Mouse (Mus musculus) cerebellum, postnatal 14 days (tissue): ENCODE measurements around the gene Il1rap.

ENCODE experiments used
- DNase-seq, 2 experiments: peaks; one replicate each; pipeline ENCODE4 v3.0.0; 2021; ENCODE audit warnings: mixed read lengths in 2 of 2

Gene Il1rap

DNA sequence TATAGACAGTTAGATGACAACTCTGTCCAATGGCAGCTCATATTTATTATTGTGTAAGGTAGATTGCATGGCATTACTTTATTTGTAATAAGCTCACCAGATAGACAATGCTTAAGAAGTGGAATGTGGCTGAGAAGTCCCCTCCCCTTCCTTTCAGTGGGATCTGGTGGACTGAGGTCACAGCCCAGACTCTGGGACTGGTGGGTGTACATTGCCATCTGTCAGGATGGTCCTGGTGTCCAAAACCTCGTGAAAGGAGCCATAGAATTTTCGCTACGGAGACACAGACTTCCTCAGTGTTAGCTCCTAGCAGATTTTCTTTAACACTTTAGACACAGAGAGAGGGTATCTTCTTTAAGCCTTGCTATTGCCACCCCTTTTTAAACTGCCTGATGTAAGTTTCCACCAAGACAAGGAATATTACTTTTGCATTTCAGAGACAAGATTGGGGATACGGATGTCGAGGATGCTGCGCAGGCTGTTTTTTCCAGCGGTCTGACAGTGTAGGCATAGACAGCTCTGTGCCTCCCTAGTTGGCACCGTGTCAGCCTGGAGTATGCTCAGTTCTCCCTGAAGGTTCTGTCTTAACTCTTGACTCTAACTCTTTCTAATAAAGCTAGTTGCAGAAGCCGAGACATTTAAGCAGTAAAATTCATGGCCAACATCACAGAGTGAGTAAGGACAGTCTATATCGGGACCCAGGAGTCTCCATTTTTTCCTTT lies 31.2 kb downstream of the Il1rap start:
- DNase-seq: peak; percentile 60 to 69

GRCm38 (mm10) chr16:26623141-26623540 lies 41.6 kb downstream of the Il1rap start:
- DNase-seq: no peak

- DNase-seq: no peak
Measured at GRCm38 (mm10) chr16:26626065-26626464, 44.6 kb downstream of the Il1rap start.

DNA sequence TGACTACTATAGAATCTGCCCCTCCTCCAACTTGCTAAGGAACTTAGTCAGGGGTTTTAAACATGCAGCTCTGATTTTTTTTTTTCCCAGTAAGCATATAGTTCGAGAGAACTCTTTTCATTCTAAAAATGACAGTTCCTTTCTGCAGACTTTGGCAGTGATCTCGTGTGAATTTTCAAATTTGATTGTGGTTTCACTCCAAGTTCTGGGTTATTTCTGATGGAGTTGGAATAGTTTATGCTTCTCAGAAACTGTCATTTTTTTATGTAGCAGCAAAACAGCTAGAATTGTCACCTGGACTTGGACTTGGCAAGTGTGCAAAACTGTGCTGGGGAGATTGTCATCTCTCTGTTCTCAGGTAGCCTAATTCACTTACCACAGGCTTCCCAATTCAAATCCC lies 53.3 kb downstream of the Il1rap start:
- DNase-seq: no peak

- no peak for DNase-seq
Measured at GRCm38 (mm10) chr16:26643077-26643476, 61.6 kb downstream of the Il1rap start.

DNA sequence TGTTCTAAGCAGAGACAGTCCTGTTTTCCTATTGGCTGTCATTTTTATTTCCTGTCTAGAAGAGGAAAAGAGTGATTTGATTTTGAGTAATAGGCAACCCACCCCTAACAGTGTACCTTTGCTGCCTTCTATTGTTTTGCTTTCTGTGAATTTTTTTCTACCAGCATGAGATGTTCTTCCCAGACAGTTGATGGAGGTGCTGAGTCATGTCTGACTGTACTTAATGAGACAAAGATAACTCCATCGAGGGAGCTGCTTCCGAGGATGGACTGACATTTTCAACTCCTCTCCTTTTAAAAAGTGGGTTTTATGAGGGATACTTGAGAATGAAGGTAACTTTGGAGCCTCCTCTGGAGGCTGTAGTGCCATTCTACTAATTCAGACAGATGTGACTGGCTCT lies 64.6 kb downstream of the Il1rap start:
- DNase-seq: no peak

- no peak for DNase-seq
Measured at GRCm38 (mm10) chr16:26647036-26647435, 65.5 kb downstream of the Il1rap start.

- DNase-seq: peak; percentile 8 to 18
Measured at GRCm38 (mm10) chr16:26662722-26663436, 81.4 kb downstream of the Il1rap start.

DNA sequence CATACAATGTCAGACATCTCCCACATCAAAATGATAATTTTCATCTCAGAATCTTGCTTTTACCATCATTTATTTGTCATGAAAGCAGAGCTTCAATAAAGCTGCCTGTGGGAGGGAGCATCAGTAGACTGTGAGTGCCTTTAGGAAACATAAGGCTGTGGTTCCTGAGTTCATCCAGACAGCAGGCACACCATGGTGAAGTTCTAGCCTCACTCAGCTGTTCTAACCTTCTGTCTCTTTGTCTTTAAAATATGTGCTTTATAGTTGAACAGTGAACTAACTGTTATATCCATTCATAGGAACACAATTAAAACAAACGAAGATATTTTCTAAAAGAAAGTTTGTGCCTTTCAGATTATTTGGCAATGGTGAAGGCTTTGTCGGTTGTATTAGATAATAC lies 84.9 kb downstream of the Il1rap start:
- DNase-seq: no peak

DNA sequence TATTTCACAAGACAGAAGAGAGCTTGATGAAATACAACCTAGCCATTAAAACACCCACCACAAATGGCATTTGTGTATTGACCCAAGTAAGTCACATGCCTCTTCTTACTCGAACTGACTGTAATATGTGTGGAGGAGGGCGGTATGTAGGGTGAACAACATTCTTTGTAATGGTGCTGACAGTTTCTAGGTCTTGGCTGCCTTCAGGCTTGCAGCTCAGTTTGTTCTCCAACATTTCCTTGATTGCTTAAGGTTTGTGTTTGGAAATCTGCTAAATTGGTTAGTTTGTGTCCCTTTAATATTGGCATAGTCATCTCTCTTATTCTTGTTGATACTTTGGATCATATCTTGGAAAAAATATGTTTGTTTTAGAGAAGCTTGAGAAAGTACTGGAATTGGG lies 87.6 kb downstream of the Il1rap start:
- DNase-seq: no peak

DNA sequence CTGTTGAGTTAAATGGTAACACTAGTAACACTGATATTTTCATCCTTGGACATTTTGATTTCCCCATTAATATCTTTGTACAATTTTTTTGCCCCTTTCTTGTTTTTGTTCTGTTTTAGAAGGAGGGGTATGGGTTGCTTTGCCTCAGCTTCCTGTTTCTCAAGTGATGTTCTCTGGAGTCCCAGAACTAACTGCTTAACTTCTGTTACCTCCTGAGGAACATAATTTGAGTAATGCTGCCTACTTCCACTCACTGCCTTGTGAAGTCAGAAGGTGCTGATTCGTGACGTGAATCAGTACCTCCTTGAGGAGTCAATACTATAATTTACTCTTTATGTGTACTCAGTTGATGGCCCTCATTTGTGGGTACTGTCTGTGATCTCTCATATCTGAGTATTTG lies 98.9 kb downstream of the Il1rap start:
- DNase-seq: no peak

DNA sequence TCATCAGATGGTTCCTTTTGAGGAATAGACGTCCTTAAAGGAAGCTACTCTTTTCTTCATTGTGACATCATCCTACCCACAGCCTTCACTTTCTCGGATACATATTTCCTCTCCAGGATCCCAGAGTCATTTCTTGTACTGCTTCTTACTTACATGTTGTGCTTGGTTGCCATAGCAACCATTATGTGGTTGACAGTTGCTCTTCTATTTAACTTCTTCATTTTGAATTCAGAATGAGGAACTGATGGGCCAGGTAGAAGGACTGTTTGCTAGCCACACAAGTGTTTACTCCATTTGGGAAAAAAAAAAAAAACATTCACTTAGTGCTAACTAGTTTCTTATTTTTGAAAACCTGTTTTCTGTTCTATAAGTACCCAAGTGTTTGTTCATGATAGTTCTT lies 108.3 kb downstream of the Il1rap start:
- no peak for DNase-seq

DNA sequence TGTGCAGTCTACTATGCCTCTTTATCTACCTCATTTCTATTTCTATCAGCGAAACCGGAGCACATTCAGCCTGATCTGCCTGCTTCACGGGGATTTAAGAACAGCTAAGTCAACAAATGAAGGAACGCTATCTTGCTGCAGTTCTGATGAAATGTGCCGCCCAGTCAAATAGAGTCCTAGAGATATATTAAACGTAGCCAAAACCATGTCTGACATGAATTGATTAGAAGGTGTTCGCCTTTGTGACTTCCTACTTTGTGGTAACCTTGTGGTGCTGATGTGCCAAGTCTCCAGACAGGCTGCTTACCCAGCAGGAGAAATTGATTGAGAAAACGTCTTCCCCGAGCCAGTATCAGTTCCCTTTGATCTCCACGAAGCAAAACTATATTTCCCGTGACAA lies 109.8 kb downstream of the Il1rap start:
- DNase-seq: no peak

GRCm38 (mm10) chr16:26698076-26698475 lies 116.6 kb downstream of the Il1rap start:
- no peak for DNase-seq

DNA sequence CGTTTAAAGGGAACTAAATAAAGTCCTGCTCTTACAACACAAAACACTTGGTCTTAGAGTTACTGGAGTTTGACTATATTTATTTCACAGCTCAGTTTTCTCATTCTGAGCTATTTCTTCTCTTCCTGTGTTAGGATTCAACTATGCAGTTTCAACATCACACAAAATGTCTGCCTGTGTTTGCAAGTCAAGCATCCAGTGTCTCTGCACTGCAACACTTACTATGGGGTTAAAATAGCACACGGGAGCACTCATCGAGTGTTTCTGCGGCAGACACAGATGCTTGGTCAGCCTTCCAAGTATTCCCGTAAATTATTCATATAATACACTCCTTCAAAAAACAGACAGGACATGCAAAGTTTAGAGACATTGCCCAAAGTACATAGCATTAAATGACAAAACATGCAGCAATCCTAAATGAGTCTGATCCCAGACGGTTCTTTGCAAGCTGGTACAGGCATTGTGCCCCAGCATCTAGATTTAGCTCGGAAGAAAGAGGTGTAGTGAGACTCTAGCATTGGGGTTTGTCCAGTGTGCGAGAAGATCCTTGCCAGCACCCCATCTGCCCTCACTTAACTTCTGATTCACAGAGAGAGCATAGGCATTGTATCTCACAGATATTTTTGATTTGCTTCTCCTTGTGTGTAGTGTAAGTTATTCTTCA lies 119.1 kb downstream of the Il1rap start:
- DNase-seq: no peak

GRCm38 (mm10) chr16:26705658-26706371 lies 124.3 kb downstream of the Il1rap start:
- no peak for DNase-seq

GRCm38 (mm10) chr16:26706503-26706902 lies 125.0 kb downstream of the Il1rap start:
- no peak for DNase-seq

GRCm38 (mm10) chr16:26710922-26711321 lies 129.4 kb downstream of the Il1rap start:
- no peak for DNase-seq

DNA sequence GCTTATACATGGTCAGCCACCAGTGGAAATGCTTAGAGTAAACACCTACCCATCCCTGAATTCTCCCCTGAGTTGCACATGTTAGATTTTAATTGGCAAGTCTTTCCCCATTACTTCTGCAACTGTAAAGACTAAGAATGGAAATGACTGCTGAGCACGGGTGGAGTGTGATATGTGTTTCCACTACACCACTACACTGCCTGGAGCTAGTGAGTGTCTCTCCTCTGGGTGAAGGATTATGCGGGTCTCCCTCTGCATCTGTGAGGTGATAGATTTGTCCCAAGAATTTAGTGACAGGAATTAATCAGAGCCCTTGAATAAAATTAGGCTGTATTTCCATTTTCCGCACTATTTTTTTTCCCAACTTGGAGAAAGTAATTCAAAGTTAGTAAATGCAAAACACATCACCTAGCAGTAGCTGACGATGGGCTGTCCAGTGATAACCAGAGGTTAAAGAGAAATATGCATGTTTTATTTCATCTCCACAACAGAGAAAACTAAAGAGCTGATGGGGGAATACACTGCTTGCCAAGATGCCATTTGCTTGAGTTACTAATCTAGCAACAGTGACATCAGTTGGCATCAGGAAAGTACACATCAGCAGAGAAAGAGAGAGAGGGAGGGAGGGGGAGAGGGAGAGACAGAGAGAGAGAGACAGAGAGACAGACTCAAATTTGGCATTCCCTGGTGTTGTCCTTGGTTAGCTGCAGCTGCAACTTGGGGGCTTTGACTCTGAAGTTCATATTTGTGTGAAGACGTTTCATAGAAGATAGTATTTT lies 132.2 kb downstream of the Il1rap start:
- no peak for DNase-seq

GRCm38 (mm10) chr16:26722464-26722863 lies 141.0 kb downstream of the Il1rap start:
- peak; percentile 51 to 54 for DNase-seq

DNA sequence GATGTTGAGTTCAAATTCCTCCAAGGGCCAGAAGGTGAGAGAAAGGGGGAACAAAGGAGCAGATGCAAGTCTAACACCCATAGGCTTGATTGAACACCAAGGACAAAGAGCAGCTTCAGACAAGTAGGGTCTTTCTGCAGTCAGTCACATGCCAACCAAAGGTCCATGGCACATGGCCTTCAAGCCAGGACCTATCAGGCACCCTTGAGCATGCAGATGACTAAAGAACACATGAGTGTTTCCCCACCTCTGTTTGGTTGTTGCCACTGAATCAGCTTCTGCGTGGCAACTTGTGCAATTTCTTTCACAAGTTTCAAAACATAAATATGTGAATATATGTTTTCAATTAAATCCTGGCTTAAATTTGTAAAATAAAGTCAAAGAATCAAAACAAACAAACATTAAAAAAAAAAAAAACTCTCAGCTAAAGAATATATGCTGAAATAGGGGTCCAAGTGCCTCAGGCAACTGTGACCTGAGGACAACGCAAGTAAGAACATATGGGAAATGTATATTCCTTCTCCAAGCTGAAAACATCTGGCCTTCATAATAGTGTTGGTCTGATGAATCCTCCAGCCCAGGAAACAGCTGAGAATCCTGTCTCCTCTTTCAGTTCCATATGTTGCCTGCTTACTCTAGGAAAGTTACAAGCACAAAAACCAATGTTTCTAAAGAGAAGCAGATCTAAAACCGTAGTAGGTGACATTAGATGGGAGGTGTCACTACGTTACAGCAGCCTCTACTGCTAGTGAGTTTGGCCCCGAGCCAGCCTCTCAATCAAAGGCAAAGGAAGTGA lies 142.6 kb downstream of the Il1rap start:
- DNase-seq: peak in 1 of 2 experiments; percentile 11

GRCm38 (mm10) chr16:26728139-26728538 lies 146.6 kb downstream of the Il1rap start:
- no peak for DNase-seq
